Mouse (Mus musculus) kidney, embryonic 16.5 days (tissue): ENCODE measurements at regions not wholly inside any gene's neighbourhood (a gene's known extent, or its start where the extent isn't known, plus 50 kb on each side); places are given as distances from the start of the nearest gene placed in this dataset.
A peak's percentile ranks its signal among the peaks of the same experiment; 100 is the strongest.

Source experiments
- ATAC-seq: fragments of 200-750 bp; cut with Nextera tagmentation; 2 replicates; pipeline ENCODE4 v1.8.0; 2017; ENCODE audit warnings: moderate TSS enrichment; ENCODE audit not compliant: low FRiP score, low TSS enrichment
- H3K27ac ChIP-seq: fragments of 300-500 bp; sonication (generic); 2 replicates; pipeline ENCODE4 v1.5.1; 2014; ENCODE audit warnings: low read length
- H3K27me3 ChIP-seq: fragments of 300-500 bp; sonication (generic); 2 replicates; pipeline ENCODE4 v1.6.1; 2014; ENCODE audit warnings: low read length, control low read depth, mixed read lengths; ENCODE audit not compliant: insufficient read depth
- H3K36me3 ChIP-seq: fragments of 300-500 bp; sonication (generic); 2 replicates; pipeline ENCODE4 v1.6.1; 2014; ENCODE audit warnings: low read length, control low read depth, mixed read lengths; ENCODE audit not compliant: insufficient read depth
- H3K4me1 ChIP-seq: fragments of 300-500 bp; sonication (generic); 2 replicates; pipeline ENCODE4 v1.6.1; 2014; ENCODE audit warnings: low read length, control low read depth, mixed read lengths; ENCODE audit not compliant: insufficient read depth
- H3K4me2 ChIP-seq: fragments of 300-500 bp; sonication (generic); replicated peaks from 2 replicates; pipeline ENCODE4 v1.6.1; 2014; ENCODE audit warnings: low read depth, low read length
- H3K4me3 ChIP-seq: fragments of 300-500 bp; sonication (generic); 2 replicates; pipeline ENCODE4 v1.5.1; 2014; ENCODE audit warnings: mild to moderate bottlenecking, low read length
- H3K9ac ChIP-seq: fragments of 300-500 bp; sonication (generic); replicated peaks from 2 replicates; pipeline ENCODE4 v1.6.1; 2014; ENCODE audit warnings: low read length
- H3K9me3 ChIP-seq: fragments of 300-500 bp; sonication (generic); 2 replicates; pipeline ENCODE4 v1.6.1; 2016; ENCODE audit warnings: low read length, control low read depth
- WGBS: fragments of 180-500 bp; shearing (Covaris S2); extraction: QIAGEN DNeasy Blood & Tissue Kit; methylation state at CpG from one replicate; pipeline ENCODE4 v1.1.7; 2014; 5-methylcytosine and 5-hydroxymethylcytosine counted together

GRCm38 (mm10) chr4:73542331-73542730 lies 65.3 kb upstream of the Gm11238 start:
- Histone ChIP-seq H3K27me3 (no peaks in the 10 kb centered on the region), H3K4me2 (no peak overlapping the region), H3K4me3 (no peak overlapping the region), H3K4me1 (no peaks in the 10 kb centered on the region), H3K9ac (no peak overlapping the region), H3K9me3 (0 out of 2 replicates have a peak, but pooled peaks cover 6% of the 10 kb centered on the region), H3K27ac (no peak overlapping the region), H3K36me3 (no peaks in the 10 kb centered on the region)
- 87% methylated on average over 5 of the region's 5 CpGs for WGBS
- ATAC-seq: no peak

GRCm38 (mm10) chr4:73531604-73532003 lies 76.1 kb upstream of the Gm11238 start:
- no peaks in the 10 kb centered on the region for H3K4me1 ChIP-seq
- no peak overlapping the region for H3K4me3 ChIP-seq
- no peak for ATAC-seq
- no peak overlapping the region for H3K4me2 ChIP-seq
- 83% methylated on average over 1 of the region's 1 CpGs for WGBS
- no peak overlapping the region for H3K9ac ChIP-seq
- H3K27me3 ChIP-seq: no peaks in the 10 kb centered on the region
- H3K36me3 ChIP-seq: no peaks in the 10 kb centered on the region
- no peak overlapping the region for H3K27ac ChIP-seq
- no peaks in the 10 kb centered on the region for H3K9me3 ChIP-seq

GRCm38 (mm10) chr4:73524579-73525208 lies 83.0 kb upstream of the Gm11238 start:
- Histone ChIP-seq H3K4me2 (no peak overlapping the region), H3K4me1 (no peaks in the 10 kb centered on the region), H3K27ac (no peak overlapping the region), H3K9me3 (0 out of 2 replicates have a peak, but pooled peaks cover 3% of the 10 kb centered on the region), H3K36me3 (no peaks in the 10 kb centered on the region), H3K27me3 (no peaks in the 10 kb centered on the region), H3K9ac (no peak overlapping the region), H3K4me3 (no peak overlapping the region)
- no peak for ATAC-seq
- WGBS: 85% methylated on average over 1 of the region's 1 CpGs

GRCm38 (mm10) chr4:73518742-73519384 lies 88.8 kb upstream of the Gm11238 start:
- Histone ChIP-seq H3K27me3 (no peaks in the 10 kb centered on the region), H3K36me3 (no peaks in the 10 kb centered on the region), H3K4me1 (no peaks in the 10 kb centered on the region), H3K4me2 (no peak overlapping the region), H3K9me3 (no peaks in the 10 kb centered on the region), H3K9ac (no peak overlapping the region), H3K4me3 (no peak overlapping the region), H3K27ac (no peak overlapping the region)
- ATAC-seq: no peak

GRCm38 (mm10) chr4:73517559-73517958 lies 90.1 kb upstream of the Gm11238 start:
- Histone ChIP-seq H3K36me3 (no peaks in the 10 kb centered on the region), H3K9me3 (no peaks in the 10 kb centered on the region), H3K27me3 (no peaks in the 10 kb centered on the region), H3K4me1 (no peaks in the 10 kb centered on the region), H3K9ac (no peak overlapping the region), H3K4me2 (no peak overlapping the region), H3K4me3 (no peak overlapping the region), H3K27ac (no peak overlapping the region)
- ATAC-seq: no peak

GRCm38 (mm10) chr4:73516717-73517116 lies 91.0 kb upstream of the Gm11238 start:
- WGBS: 53% methylated on average over 2 of the region's 2 CpGs
- Histone ChIP-seq H3K4me1 (no peaks in the 10 kb centered on the region), H3K4me2 (no peak overlapping the region), H3K9ac (no peak overlapping the region), H3K27ac (no peak overlapping the region), H3K4me3 (no peak overlapping the region), H3K36me3 (no peaks in the 10 kb centered on the region), H3K9me3 (no peaks in the 10 kb centered on the region), H3K27me3 (no peaks in the 10 kb centered on the region)
- ATAC-seq: peak; percentile 39; the same call in 1 of the 2 replicates

- Histone ChIP-seq H3K9me3 (no peaks in the 10 kb centered on the region), H3K36me3 (no peaks in the 10 kb centered on the region), H3K4me3 (no peak overlapping the region), H3K4me1 (no peaks in the 10 kb centered on the region), H3K27ac (no peak overlapping the region), H3K27me3 (no peaks in the 10 kb centered on the region), H3K4me2 (no peak overlapping the region), H3K9ac (no peak overlapping the region)
- 74% methylated on average over 2 of the region's 2 CpGs for WGBS
- ATAC-seq: no peak
Measured at GRCm38 (mm10) chr4:73506860-73507259, 100.8 kb upstream of the Gm11238 start.

- Histone ChIP-seq H3K9ac (no peak overlapping the region), H3K9me3 (no peaks in the 10 kb centered on the region), H3K4me1 (peaks cover 8% of the 10 kb centered on the region; the same call in 1 of the 2 replicates), H3K36me3 (no peaks in the 10 kb centered on the region), H3K4me3 (no peak overlapping the region), H3K27me3 (no peaks in the 10 kb centered on the region), H3K27ac (no peak overlapping the region), H3K4me2 (no peak overlapping the region)
- 19% methylated on average over 2 of the region's 2 CpGs for WGBS
- peak; percentile 94 for ATAC-seq
Measured at GRCm38 (mm10) chr4:73489199-73489598, 84.3 kb upstream of the Gm11487 start.

- H3K4me1 ChIP-seq: peaks cover 8% of the 10 kb centered on the region; the same call in 1 of the 2 replicates
- ATAC-seq: peak; percentile 91
- no peaks in the 10 kb centered on the region for H3K9me3 ChIP-seq
- H3K4me3 ChIP-seq: no peak overlapping the region
- H3K4me2 ChIP-seq: no peak overlapping the region
- 17% methylated on average over 4 of the region's 4 CpGs for WGBS
- H3K36me3 ChIP-seq: no peaks in the 10 kb centered on the region
- no peak overlapping the region for H3K9ac ChIP-seq
- no peak overlapping the region for H3K27ac ChIP-seq
- no peaks in the 10 kb centered on the region for H3K27me3 ChIP-seq
Measured at GRCm38 (mm10) chr4:73488297-73489049, 83.6 kb upstream of the Gm11487 start.
